Mouse (Mus musculus): ENCODE results near the gene Efcab2. TPM values are rescaled to one million over a fixed set of nuclear protein-coding genes. Genes with fewer than 3 reads are reported as not detected.

The Efcab2 gene
- 2.2 and 2.7 TPM in 2 replicates for polyA plus RNA-seq (2011; ENCODE audit: insufficient read length, low read depth, missing spikeins)

GRCm38 (mm10) chr1:178405951-178406711 lies at the start of gene Efcab2:
Gene Efcab2, plus strand, starts transcription at chr1:178406085.
- Histone ChIP-seq H3K4me3 (ENCODE audit: insufficient read depth, low read length) (peak within 1 kb of the TSS; percentile 45), H3K4me1 (ENCODE audit: control insufficient read depth, insufficient read depth, low read length) (peaks cover 1% of the 10 kb centered on the region; the same call in 1 of the 2 replicates), H3K27ac (ENCODE audit: insufficient read depth, low read length) (peak within 1 kb of the TSS; percentile 97)
- TF ChIP-seq POLR2A (IDR thresholded peaks at IDR 0.05; ENCODE audit: low read depth, low read length) = peak; percentile 81
- no peak; the same call in 1 of the 2 replicates for TF ChIP-seq CTCF (IDR thresholded peaks at IDR 0.05; ENCODE audit: borderline replicate concordance, insufficient read depth, low read length)

GRCm38 (mm10) chr1:178357776-178358710 lies 47.8 kb upstream of the Efcab2 start:
- no peak for TF ChIP-seq CTCF (IDR thresholded peaks at IDR 0.05; ENCODE audit: borderline replicate concordance, insufficient read depth, low read length)
- TF ChIP-seq POLR2A (IDR thresholded peaks at IDR 0.05; ENCODE audit: low read depth, low read length) = no peak
- no peaks in the 10 kb centered on the region for H3K4me1 ChIP-seq (ENCODE audit: control insufficient read depth, insufficient read depth, low read length)

GRCm38 (mm10) chr1:178360264-178360663 lies 45.6 kb upstream of the Efcab2 start:
- TF ChIP-seq CTCF (IDR thresholded peaks at IDR 0.05; ENCODE audit: borderline replicate concordance, insufficient read depth, low read length) (no peak), POLR2A (IDR thresholded peaks at IDR 0.05; ENCODE audit: low read depth, low read length) (no peak)
- Histone ChIP-seq H3K27ac (ENCODE audit: insufficient read depth, low read length) (no peak overlapping the region), H3K4me3 (ENCODE audit: insufficient read depth, low read length) (no peak overlapping the region), H3K4me1 (ENCODE audit: control insufficient read depth, insufficient read depth, low read length) (no peaks in the 10 kb centered on the region)

More at GRCm38 (mm10) chr1:178357776-178358710, 47.8 kb upstream of the Efcab2 start:
- Histone ChIP-seq H3K27ac (ENCODE audit: insufficient read depth, low read length) (no peak overlapping the region), H3K4me3 (ENCODE audit: insufficient read depth, low read length) (no peak overlapping the region)

DNA sequence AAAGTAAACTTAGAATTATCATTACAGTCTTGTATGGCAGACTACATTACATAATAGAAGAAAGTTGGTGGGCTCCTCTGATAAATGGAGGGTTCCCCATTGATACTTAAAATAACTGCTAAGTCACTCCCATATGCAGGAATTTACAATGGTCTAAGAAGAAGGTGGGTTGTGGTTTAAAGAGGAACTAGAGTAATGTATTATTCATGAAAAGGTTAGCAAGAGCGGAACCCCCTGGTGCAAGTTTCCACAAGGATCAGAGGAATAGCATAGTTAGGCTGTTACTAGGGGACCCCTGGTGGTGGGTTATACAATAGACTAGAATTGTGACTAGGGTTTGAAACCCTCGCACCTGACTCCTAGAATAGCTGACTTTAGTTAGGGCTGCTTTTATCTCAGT lies 45.2 kb upstream of the Efcab2 start:
- TF ChIP-seq CTCF (IDR thresholded peaks at IDR 0.05; ENCODE audit: borderline replicate concordance, insufficient read depth, low read length) (no peak), POLR2A (IDR thresholded peaks at IDR 0.05; ENCODE audit: low read depth, low read length) (no peak)
- H3K4me1 ChIP-seq (ENCODE audit: control insufficient read depth, insufficient read depth, low read length) = no peaks in the 10 kb centered on the region
- H3K4me3 ChIP-seq (ENCODE audit: insufficient read depth, low read length) = no peak overlapping the region
- H3K27ac ChIP-seq (ENCODE audit: insufficient read depth, low read length) = no peak overlapping the region

DNA sequence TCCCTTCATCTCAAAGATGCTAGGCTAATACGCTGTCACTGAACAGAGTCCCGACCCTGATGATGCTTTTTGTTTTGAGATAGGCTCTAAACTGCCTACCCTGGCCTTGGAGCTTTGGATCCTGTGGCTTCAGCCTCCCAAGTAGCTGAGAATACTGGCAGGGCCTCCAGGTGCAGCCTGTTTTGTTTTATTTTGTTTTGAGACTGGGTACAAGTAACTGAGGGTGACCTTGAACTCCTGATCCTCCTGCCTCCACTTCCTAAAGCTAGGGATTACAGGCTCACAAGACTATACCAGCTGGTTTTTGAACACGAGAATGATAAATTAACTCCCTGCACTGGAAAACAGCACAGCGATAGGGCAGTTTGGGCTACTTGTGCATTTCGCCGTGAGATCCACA lies 40.7 kb upstream of the Efcab2 start:
- no peak overlapping the region for H3K27ac ChIP-seq (ENCODE audit: insufficient read depth, low read length)
- no peak overlapping the region for H3K4me3 ChIP-seq (ENCODE audit: insufficient read depth, low read length)
- peaks cover 8% of the 10 kb centered on the region for H3K4me1 ChIP-seq (ENCODE audit: control insufficient read depth, insufficient read depth, low read length)
- no peak for TF ChIP-seq POLR2A (IDR thresholded peaks at IDR 0.05; ENCODE audit: low read depth, low read length)
- TF ChIP-seq CTCF (IDR thresholded peaks at IDR 0.05; ENCODE audit: borderline replicate concordance, insufficient read depth, low read length) = no peak

GRCm38 (mm10) chr1:178368121-178368520 lies 37.8 kb upstream of the Efcab2 start:
- no peak for TF ChIP-seq CTCF (IDR thresholded peaks at IDR 0.05; ENCODE audit: borderline replicate concordance, insufficient read depth, low read length)
- no peak for TF ChIP-seq POLR2A (IDR thresholded peaks at IDR 0.05; ENCODE audit: low read depth, low read length)
- peaks cover 8% of the 10 kb centered on the region for H3K4me1 ChIP-seq (ENCODE audit: control insufficient read depth, insufficient read depth, low read length)
- H3K27ac ChIP-seq (ENCODE audit: insufficient read depth, low read length) = no peak overlapping the region; the same call in 1 of the 2 replicates
- no peak overlapping the region for H3K4me3 ChIP-seq (ENCODE audit: insufficient read depth, low read length)

- Histone ChIP-seq H3K4me3 (ENCODE audit: insufficient read depth, low read length) (peak overlapping the region; percentile 45), H3K4me1 (ENCODE audit: control insufficient read depth, insufficient read depth, low read length) (peaks cover 8% of the 10 kb centered on the region), H3K27ac (ENCODE audit: insufficient read depth, low read length) (peak overlapping the region; percentile 74)
- TF ChIP-seq POLR2A (IDR thresholded peaks at IDR 0.05; ENCODE audit: low read depth, low read length) = peak; percentile 80
- TF ChIP-seq CTCF (IDR thresholded peaks at IDR 0.05; ENCODE audit: borderline replicate concordance, insufficient read depth, low read length) = no peak
These were observed 37.2 kb upstream of the Efcab2 start for GRCm38 (mm10) chr1:178368548-178369271.

- peak overlapping the region; percentile 45 for H3K4me3 ChIP-seq (ENCODE audit: insufficient read depth, low read length)
- peak overlapping the region; percentile 74 for H3K27ac ChIP-seq (ENCODE audit: insufficient read depth, low read length)
- peaks cover 8% of the 10 kb centered on the region for H3K4me1 ChIP-seq (ENCODE audit: control insufficient read depth, insufficient read depth, low read length)
- no peak; the same call in 1 of the 2 replicates for TF ChIP-seq POLR2A (IDR thresholded peaks at IDR 0.05; ENCODE audit: low read depth, low read length)
- no peak for TF ChIP-seq CTCF (IDR thresholded peaks at IDR 0.05; ENCODE audit: borderline replicate concordance, insufficient read depth, low read length)
These were observed 36.6 kb upstream of the Efcab2 start for GRCm38 (mm10) chr1:178369272-178369651.

- TF ChIP-seq POLR2A (IDR thresholded peaks at IDR 0.05; ENCODE audit: low read depth, low read length) = no peak
- H3K27ac ChIP-seq (ENCODE audit: insufficient read depth, low read length) = no peak overlapping the region
- H3K4me1 ChIP-seq (ENCODE audit: control insufficient read depth, insufficient read depth, low read length) = peaks cover 8% of the 10 kb centered on the region
- no peak overlapping the region for H3K4me3 ChIP-seq (ENCODE audit: insufficient read depth, low read length)
These were observed 33.2 kb upstream of the Efcab2 start for GRCm38 (mm10) chr1:178372681-178373080.
